Mouse (Mus musculus) heart, embryonic 16.5 days (tissue): ENCODE measurements around the gene Mchr1. TPM values are rescaled to one million over a fixed set of nuclear protein-coding genes. Genes with fewer than 3 reads are reported as not detected.
A peak's percentile ranks its signal among the peaks of the same experiment; 100 is the strongest.

ENCODE experiments used
- ATAC-seq: fragments of 200-750 bp; cut with Nextera tagmentation; replicated peaks from 2 replicates; pipeline ENCODE4 v1.8.0; 2017; ENCODE audit warnings: moderate number of reproducible peaks; ENCODE audit not compliant: insufficient read depth, low FRiP score; ENCODE audit errors: extremely low read depth
- H3K27ac ChIP-seq: fragments of 300-500 bp; sonication (generic); 2 replicates; pipeline ENCODE4 v1.5.1; 2014; ENCODE audit warnings: mild to moderate bottlenecking, low read length, control low read depth, moderate library complexity
- H3K27me3 ChIP-seq: fragments of 300-500 bp; sonication (generic); 2 replicates; pipeline ENCODE4 v1.6.1; 2014; ENCODE audit warnings: low read length, mixed read lengths; ENCODE audit not compliant: control insufficient read depth, insufficient read depth
- H3K36me3 ChIP-seq: fragments of 300-500 bp; sonication (generic); 2 replicates; pipeline ENCODE4 v1.6.1; 2014; ENCODE audit not compliant: control insufficient read depth, insufficient read depth
- H3K4me1 ChIP-seq: fragments of 300-500 bp; sonication (generic); 2 replicates; pipeline ENCODE4 v1.6.1; 2014; ENCODE audit warnings: low read length, mixed read lengths; ENCODE audit not compliant: control insufficient read depth, insufficient read depth
- H3K4me2 ChIP-seq: fragments of 300-500 bp; sonication (generic); 2 replicates; pipeline ENCODE4 v1.6.1; 2014; ENCODE audit warnings: low read depth, mild to moderate bottlenecking, control low read depth, low read length
- H3K4me3 ChIP-seq: fragments of 300-500 bp; sonication (generic); 2 replicates; pipeline ENCODE4 v1.5.1; 2014; ENCODE audit warnings: mild to moderate bottlenecking, control low read depth, low read length
- H3K9ac ChIP-seq: fragments of 300-500 bp; sonication (generic); 2 replicates; pipeline ENCODE4 v1.6.1; 2014; ENCODE audit warnings: low read length, control low read depth
- H3K9me3 ChIP-seq: fragments of 300-500 bp; sonication (generic); replicated peaks from 2 replicates; pipeline ENCODE4 v1.6.1; 2016; ENCODE audit warnings: low read length; ENCODE audit not compliant: control insufficient read depth
- WGBS: fragments of 180-500 bp; shearing (Covaris S2); extraction: QIAGEN DNeasy Blood & Tissue Kit; methylation state at CpG from one replicate; pipeline ENCODE4 v1.1.7; 2014; 5-methylcytosine and 5-hydroxymethylcytosine counted together
- polyA plus RNA-seq: library from polyadenylated mRNA; unstranded; fragments of >200 nt; fragmentation: Nextera tagmentation; extraction: Ambion mirVana; gene quantifications from 2 replicates; pipeline ENCODE4 v1.2.1, GENCODE M21; 2015

Mchr1 gene
- polyA plus RNA-seq, 1 experiment from 2014 or later: 0.07 TPM

GRCm38 (mm10) chr15:81252626-81253174, 17.4 kb downstream of the Mchr1 start:
- peaks cover 7% of the 10 kb centered on the region for H3K4me1 ChIP-seq
- H3K4me2 ChIP-seq: no peak overlapping the region
- ATAC-seq: no peak
- no peak overlapping the region for H3K4me3 ChIP-seq
- no peak overlapping the region for H3K27ac ChIP-seq
- 71% methylated on average over 4 of the region's 4 CpGs for WGBS
- H3K36me3 ChIP-seq: no peaks in the 10 kb centered on the region
- H3K9ac ChIP-seq: no peak overlapping the region
- no peaks in the 10 kb centered on the region for H3K9me3 ChIP-seq
- no peaks in the 10 kb centered on the region for H3K27me3 ChIP-seq

DNA sequence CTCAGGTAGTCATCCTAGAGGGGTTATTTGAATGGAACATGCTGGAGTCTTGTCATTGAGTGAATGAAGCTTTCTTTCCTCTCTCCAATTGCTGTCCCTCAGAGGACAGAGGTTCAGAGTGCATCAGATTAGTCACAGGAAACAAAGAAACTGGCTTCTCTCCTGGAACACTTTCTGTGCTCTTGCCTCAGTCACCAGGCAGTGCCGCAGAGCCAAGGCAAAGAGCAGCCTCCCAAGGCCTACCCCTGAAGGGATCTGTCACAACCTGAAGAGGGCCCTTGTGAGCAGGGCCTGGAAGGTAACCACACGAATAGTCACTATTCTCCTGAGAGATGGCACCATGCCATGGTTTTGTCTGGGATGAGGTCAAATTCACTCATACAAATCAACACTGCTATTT, 18.3 kb downstream of the Mchr1 start:
- no peaks in the 10 kb centered on the region for H3K27me3 ChIP-seq
- no peaks in the 10 kb centered on the region for H3K36me3 ChIP-seq
- H3K9me3 ChIP-seq: no peaks in the 10 kb centered on the region
- H3K4me2 ChIP-seq: no peak overlapping the region
- no peaks in the 10 kb centered on the region for H3K4me1 ChIP-seq
- ATAC-seq: no peak
- H3K27ac ChIP-seq: no peak overlapping the region
- H3K4me3 ChIP-seq: no peak overlapping the region
- no peak overlapping the region for H3K9ac ChIP-seq
- WGBS: 48% methylated on average over 2 of the region's 2 CpGs

- Histone ChIP-seq H3K27ac (no peak overlapping the region), H3K9ac (no peak overlapping the region), H3K4me2 (no peak overlapping the region), H3K4me1 (no peaks in the 10 kb centered on the region), H3K27me3 (no peaks in the 10 kb centered on the region), H3K4me3 (no peak overlapping the region), H3K36me3 (no peaks in the 10 kb centered on the region), H3K9me3 (no peaks in the 10 kb centered on the region)
- no peak for ATAC-seq
- WGBS: 58% methylated on average over 8 of the region's 8 CpGs
Observed at GRCm38 (mm10) chr15:81254113-81254640, 18.9 kb downstream of the Mchr1 start.

DNA sequence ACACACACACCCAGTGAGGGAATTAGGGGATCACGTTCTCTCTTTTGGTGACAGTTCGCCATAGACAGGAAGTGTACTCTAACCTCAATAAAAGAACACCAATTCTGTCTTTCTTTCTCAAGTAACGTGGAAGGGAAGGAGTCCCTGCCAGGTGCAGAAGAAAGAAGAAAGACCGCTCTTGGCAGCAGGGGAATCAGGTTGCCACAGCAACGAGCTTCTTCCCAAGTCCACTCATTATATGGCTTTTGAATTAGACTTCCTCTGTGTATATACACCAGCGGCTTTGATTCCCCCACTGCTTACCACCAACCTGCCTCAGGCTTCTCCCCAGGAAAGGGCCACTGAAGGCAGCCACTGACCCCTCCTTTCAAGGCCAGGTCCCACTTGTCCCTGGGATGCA, 19.8 kb downstream of the Mchr1 start:
- 79% methylated on average over 6 of the region's 6 CpGs for WGBS
- H3K4me1 ChIP-seq: no peaks in the 10 kb centered on the region
- no peak overlapping the region for H3K27ac ChIP-seq
- ATAC-seq: no peak
- no peak overlapping the region for H3K9ac ChIP-seq
- H3K4me3 ChIP-seq: no peak overlapping the region
- no peaks in the 10 kb centered on the region for H3K9me3 ChIP-seq
- H3K36me3 ChIP-seq: no peaks in the 10 kb centered on the region
- H3K27me3 ChIP-seq: no peaks in the 10 kb centered on the region
- H3K4me2 ChIP-seq: no peak overlapping the region

- Histone ChIP-seq H3K9me3 (no peaks in the 10 kb centered on the region), H3K4me2 (no peak overlapping the region), H3K27me3 (no peaks in the 10 kb centered on the region), H3K4me1 (no peaks in the 10 kb centered on the region), H3K27ac (no peak overlapping the region), H3K9ac (no peak overlapping the region), H3K36me3 (no peaks in the 10 kb centered on the region), H3K4me3 (no peak overlapping the region)
- ATAC-seq: no peak
- 61% methylated on average over 9 of the region's 9 CpGs for WGBS
Observed at GRCm38 (mm10) chr15:81258296-81258695, 23.0 kb downstream of the Mchr1 start.

DNA sequence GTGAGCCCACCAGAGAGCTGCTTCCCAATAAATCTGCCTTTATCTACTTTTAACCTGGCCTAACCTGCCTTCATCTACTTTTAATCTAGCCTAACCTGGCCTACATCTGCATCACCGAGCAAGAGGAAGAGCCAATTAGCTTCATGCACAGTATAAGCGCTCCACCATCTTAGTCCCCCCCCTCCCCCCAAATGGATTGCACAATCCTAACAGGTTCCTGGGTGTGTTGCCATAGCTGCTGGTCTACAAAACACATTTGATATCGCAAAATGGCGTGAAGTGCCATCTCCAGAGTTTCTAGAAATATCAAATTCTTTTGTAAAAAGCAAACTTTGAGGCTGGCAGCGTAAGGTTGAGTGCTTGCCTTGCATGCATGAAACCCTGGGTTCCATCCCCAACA, 24.0 kb downstream of the Mchr1 start:
- Histone ChIP-seq H3K9me3 (no peaks in the 10 kb centered on the region), H3K4me2 (no peak overlapping the region), H3K9ac (no peak overlapping the region), H3K4me3 (no peak overlapping the region), H3K36me3 (no peaks in the 10 kb centered on the region), H3K4me1 (0 out of 2 replicates have a peak, but pooled peaks cover 1% of the 10 kb centered on the region), H3K27me3 (no peaks in the 10 kb centered on the region), H3K27ac (no peak overlapping the region)
- ATAC-seq: no peak
- WGBS: 89% methylated on average over 5 of the region's 5 CpGs

GRCm38 (mm10) chr15:81260208-81260607, 24.9 kb downstream of the Mchr1 start:
- Histone ChIP-seq H3K27me3 (no peaks in the 10 kb centered on the region), H3K9me3 (no peaks in the 10 kb centered on the region), H3K4me2 (no peak overlapping the region), H3K36me3 (no peaks in the 10 kb centered on the region), H3K9ac (no peak overlapping the region), H3K4me1 (0 out of 2 replicates have a peak, but pooled peaks cover 2% of the 10 kb centered on the region), H3K27ac (no peak overlapping the region), H3K4me3 (no peak overlapping the region)
- ATAC-seq: no peak
- WGBS: 85% methylated on average over 9 of the region's 9 CpGs

- 0 out of 2 replicates have a peak, but pooled peaks cover 2% of the 10 kb centered on the region for H3K4me1 ChIP-seq
- H3K36me3 ChIP-seq: no peaks in the 10 kb centered on the region
- no peak overlapping the region for H3K9ac ChIP-seq
- ATAC-seq: no peak
- no peak overlapping the region for H3K4me3 ChIP-seq
- H3K4me2 ChIP-seq: peak overlapping the region; percentile 1; the same call in 1 of the 2 replicates
- no peak overlapping the region for H3K27ac ChIP-seq
- WGBS: 33% methylated on average over 16 of the region's 16 CpGs
- no peaks in the 10 kb centered on the region for H3K27me3 ChIP-seq
- peaks cover 2% of the 10 kb centered on the region; the same call in 1 of the 2 replicates for H3K9me3 ChIP-seq
Observed at GRCm38 (mm10) chr15:81264392-81265095, 29.2 kb downstream of the Mchr1 start.

- no peak for ATAC-seq
- Histone ChIP-seq H3K9me3 (peaks cover 2% of the 10 kb centered on the region; the same call in 1 of the 2 replicates), H3K4me1 (0 out of 2 replicates have a peak, but pooled peaks cover 2% of the 10 kb centered on the region), H3K36me3 (no peaks in the 10 kb centered on the region), H3K27me3 (no peaks in the 10 kb centered on the region), H3K27ac (no peak overlapping the region), H3K9ac (no peak overlapping the region), H3K4me3 (no peak overlapping the region), H3K4me2 (no peak overlapping the region)
- 61% methylated on average over 2 of the region's 2 CpGs for WGBS
Observed at GRCm38 (mm10) chr15:81267416-81267815, 32.1 kb downstream of the Mchr1 start.
